Mouse (Mus musculus): Measurements from ENCODE around the gene Cacna1a. TPM values are rescaled to one million over a fixed set of nuclear protein-coding genes. Genes with fewer than 3 reads are reported as not detected.
"Not testable (repeated sequence)": the region's sequence is repeated elsewhere in the genome, so short reads cannot be mapped to it uniquely, and the experiment has no call there.

Cacna1a gene
- polyA plus RNA-seq, 1 experiment from 2014 or later = 3.2 TPM

DNA sequence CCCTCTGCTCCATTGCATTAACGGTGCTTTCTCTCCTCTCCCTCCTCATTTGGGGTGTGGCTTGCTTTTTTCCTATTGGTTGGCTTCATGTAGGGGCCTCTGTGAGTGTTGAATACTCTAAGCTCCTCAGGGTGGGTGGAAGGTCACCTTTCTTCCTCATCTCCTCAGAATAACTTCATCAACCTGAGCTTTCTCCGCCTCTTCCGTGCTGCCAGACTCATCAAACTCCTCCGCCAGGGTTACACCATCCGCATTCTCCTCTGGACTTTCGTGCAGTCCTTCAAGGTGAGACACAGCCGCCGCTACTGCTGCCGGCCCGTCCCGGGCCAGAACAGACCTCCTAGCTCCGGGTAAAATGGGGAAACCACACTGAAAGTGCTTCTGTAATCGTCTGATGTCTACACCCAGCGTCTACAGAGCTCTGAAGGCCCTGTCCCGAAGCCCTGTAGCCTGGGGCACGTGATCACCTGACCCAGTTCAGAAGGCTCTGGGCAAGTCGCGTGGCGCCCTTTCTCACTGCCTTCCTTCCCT, 213.0 kb downstream of the Cacna1a start:
- H3K4me3 ChIP-seq (ENCODE audit: low read depth, low read length) = peak overlapping the region; percentile 27
- peak; percentile 52 for DNase-seq (ENCODE audit: low spot score)
- no peaks in the 10 kb centered on the region; the same call in 1 of the 2 replicates for H3K27me3 ChIP-seq (replicated peaks; ENCODE audit: control insufficient read depth, insufficient read depth, low read length)
- H3K9ac ChIP-seq (ENCODE audit: low read length) = peak overlapping the region; percentile 65; the same call in 1 of the 2 replicates
- H3K4me2 ChIP-seq (ENCODE audit: low read length) = peak overlapping the region; percentile 58
- ATAC-seq = peak; percentile 45
- H3K36me3 ChIP-seq (ENCODE audit: control insufficient read depth, insufficient read depth, low read length) = peaks cover 3% of the 10 kb centered on the region; the same call in 1 of the 2 replicates
- no peak overlapping the region for H3K27ac ChIP-seq (ENCODE audit: low read depth, low read length)
- 7% methylated on average over 19 of the region's 19 CpGs for WGBS
- H3K4me1 ChIP-seq (ENCODE audit: control insufficient read depth, insufficient read depth, low read length) = peaks cover 17% of the 10 kb centered on the region
- no peaks in the 10 kb centered on the region for H3K9me3 ChIP-seq (replicated peaks; ENCODE audit: control insufficient read depth, low read length)

DNA sequence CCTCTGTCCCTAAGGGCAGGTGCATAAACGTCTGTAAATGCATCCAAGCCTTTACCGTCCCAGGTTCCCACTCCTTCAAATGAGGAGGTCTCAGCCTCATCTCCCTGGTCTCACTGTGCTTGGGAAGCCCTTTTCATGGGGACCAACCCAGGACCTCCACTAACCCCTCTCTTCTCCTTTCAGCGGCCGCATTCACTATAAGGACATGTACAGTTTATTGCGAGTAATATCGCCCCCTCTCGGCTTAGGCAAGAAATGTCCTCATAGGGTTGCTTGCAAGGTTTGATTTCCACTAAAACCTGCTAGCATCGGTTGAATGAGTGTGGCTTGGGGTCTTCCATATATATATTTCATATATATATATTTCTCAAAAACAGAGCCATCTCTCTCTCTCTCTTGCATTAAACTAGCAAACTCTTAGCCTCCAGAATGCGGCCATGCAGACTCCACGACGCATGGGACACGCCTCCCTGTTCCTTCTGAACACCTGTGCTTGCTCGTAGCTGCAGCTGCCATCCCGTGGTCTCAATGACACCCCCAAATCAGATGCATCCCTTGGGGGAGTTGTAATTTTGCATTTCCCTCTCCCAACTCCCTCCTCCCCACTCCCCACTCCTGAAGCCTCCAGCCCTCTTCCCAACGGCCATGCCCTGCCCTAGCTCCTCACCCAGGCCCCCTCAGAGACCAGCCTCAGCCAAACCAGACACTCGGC, 226.4 kb downstream of the Cacna1a start:
- peak; percentile 65 for DNase-seq (ENCODE audit: low spot score)
- H3K4me3 ChIP-seq (ENCODE audit: low read depth, low read length) = no peak overlapping the region
- peaks cover 2% of the 10 kb centered on the region for H3K4me1 ChIP-seq (ENCODE audit: control insufficient read depth, insufficient read depth, low read length)
- no peaks in the 10 kb centered on the region for H3K27me3 ChIP-seq (replicated peaks; ENCODE audit: control insufficient read depth, insufficient read depth, low read length)
- H3K36me3 ChIP-seq (ENCODE audit: control insufficient read depth, insufficient read depth, low read length) = 0 out of 2 replicates have a peak, but pooled peaks cover 4% of the 10 kb centered on the region
- no peak overlapping the region for H3K4me2 ChIP-seq (ENCODE audit: low read length)
- no peak overlapping the region for H3K27ac ChIP-seq (ENCODE audit: low read depth, low read length)
- no peak for ATAC-seq
- H3K9me3 ChIP-seq (replicated peaks; ENCODE audit: control insufficient read depth, low read length) = no peaks in the 10 kb centered on the region
- no peak overlapping the region for H3K9ac ChIP-seq (ENCODE audit: low read length)
- WGBS = 36% methylated on average over 16 of the region's 16 CpGs

DNA sequence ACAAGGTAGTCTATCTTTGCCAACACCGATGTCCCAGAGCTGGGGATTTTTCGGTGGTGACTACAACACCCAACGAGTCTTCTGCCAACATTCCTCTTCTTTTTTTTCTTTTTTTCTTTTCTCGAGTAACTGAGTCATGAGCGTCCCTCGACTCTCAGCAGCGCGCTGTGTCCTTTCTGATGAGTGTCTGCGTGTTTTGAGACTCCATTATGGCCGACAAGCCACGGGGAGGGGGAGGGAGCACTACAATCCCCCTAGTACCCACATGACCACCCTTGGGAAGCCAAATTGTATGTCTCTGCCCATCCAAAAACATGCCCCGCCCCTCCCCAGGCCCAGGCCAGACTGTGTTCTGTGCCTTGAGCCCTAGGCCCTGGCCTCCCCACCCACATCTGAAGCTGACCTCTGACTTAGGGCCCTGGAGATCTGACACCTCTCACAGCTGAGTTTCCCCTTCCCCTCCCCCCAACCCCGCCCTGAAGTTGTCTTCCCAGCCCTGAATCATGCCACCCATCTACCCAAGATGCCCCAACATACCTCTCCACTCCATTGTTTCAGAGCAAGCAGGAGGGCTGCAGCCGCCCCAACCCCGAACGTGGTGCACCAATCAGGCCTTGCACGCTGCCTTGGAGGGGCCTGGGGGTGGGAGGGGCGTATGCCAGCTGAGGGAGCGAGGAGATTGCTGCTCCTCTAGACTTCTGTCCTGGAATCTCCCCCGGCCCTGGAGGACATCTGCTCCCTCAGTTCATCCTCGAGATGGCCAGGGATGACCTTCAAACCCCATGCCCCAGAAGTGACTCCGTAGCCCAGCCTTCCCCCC, 227.6 kb downstream of the Cacna1a start:
- DNase-seq (ENCODE audit: low spot score) (no peak), ATAC-seq (no peak)
- H3K27me3 ChIP-seq (replicated peaks; ENCODE audit: control insufficient read depth, insufficient read depth, low read length) = no peaks in the 10 kb centered on the region
- 0 out of 2 replicates have a peak, but pooled peaks cover 4% of the 10 kb centered on the region for H3K36me3 ChIP-seq (ENCODE audit: control insufficient read depth, insufficient read depth, low read length)
- H3K4me2 ChIP-seq (ENCODE audit: low read length) = no peak overlapping the region
- no peak overlapping the region for H3K4me3 ChIP-seq (ENCODE audit: low read depth, low read length)
- 26% methylated on average over 22 of the region's 22 CpGs for WGBS
- 0 out of 2 replicates have a peak overlapping the region, but pooled peaks have one; percentile 8 for H3K9ac ChIP-seq (ENCODE audit: low read length)
- peaks cover 2% of the 10 kb centered on the region for H3K4me1 ChIP-seq (ENCODE audit: control insufficient read depth, insufficient read depth, low read length)
- H3K9me3 ChIP-seq (replicated peaks; ENCODE audit: control insufficient read depth, low read length) = no peaks in the 10 kb centered on the region
- no peak overlapping the region; the same call in 1 of the 2 replicates for H3K27ac ChIP-seq (ENCODE audit: low read depth, low read length)

DNA sequence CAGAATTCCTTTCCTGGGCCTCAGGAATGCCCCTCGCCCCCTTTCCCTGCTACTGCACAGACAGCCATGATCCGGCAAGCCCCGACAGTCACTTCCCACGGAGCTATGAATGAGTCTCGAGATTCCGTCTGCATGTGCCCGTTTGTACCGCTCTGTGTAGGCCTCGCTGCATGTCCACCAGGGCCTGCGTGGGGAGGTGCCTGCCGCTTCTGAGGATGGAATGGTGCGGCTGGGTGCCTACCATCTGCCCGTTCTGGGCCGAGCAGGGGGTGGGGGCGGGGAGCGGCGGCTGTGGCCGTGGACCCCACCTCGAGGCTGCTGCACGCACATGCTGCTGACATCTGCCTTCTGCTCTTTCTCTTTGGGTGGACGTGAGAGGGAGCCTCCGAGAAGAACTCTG, 228.8 kb downstream of the Cacna1a start:
- Histone ChIP-seq H3K27me3 (replicated peaks; ENCODE audit: control insufficient read depth, insufficient read depth, low read length) (no peaks in the 10 kb centered on the region), H3K9ac (ENCODE audit: low read length) (no peak overlapping the region), H3K4me1 (ENCODE audit: control insufficient read depth, insufficient read depth, low read length) (peaks cover 2% of the 10 kb centered on the region), H3K36me3 (ENCODE audit: control insufficient read depth, insufficient read depth, low read length) (0 out of 2 replicates have a peak, but pooled peaks cover 2% of the 10 kb centered on the region), H3K9me3 (replicated peaks; ENCODE audit: control insufficient read depth, low read length) (no peaks in the 10 kb centered on the region), H3K4me3 (ENCODE audit: low read depth, low read length) (no peak overlapping the region), H3K27ac (ENCODE audit: low read depth, low read length) (no peak overlapping the region), H3K4me2 (ENCODE audit: low read length) (no peak overlapping the region)
- no peak for DNase-seq (ENCODE audit: low spot score)
- no peak for ATAC-seq
- WGBS = 49% methylated on average over 22 of the region's 22 CpGs

DNA sequence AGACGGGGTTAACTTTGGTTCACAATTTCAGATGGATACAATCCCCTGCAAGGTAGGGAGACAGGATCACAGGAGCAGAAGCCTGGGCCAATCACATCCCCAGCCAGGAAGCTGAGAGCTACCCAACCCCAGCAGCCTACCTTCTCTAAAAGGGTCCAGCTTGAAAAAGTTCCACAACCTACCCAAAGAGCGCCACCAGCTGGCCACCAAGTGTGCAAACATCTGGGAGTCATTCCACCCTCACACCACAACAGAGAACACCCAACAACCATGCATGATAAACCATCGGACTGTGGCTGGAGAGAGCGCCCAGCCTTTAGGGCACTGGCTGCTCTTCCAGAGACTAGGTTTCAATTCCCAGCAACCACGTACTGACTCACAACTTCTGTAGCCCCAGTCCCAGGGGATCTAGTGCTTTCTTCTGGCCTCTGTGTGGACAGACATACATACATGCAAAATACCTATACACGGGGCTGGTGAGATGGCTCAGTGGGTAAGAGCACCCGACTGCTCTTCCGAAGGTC, 232.9 kb downstream of the Cacna1a start:
- ATAC-seq = no peak
- Histone ChIP-seq H3K9me3 (replicated peaks; ENCODE audit: control insufficient read depth, low read length) (no peaks in the 10 kb centered on the region), H3K9ac (ENCODE audit: low read length) (no peak overlapping the region), H3K27me3 (replicated peaks; ENCODE audit: control insufficient read depth, insufficient read depth, low read length) (no peaks in the 10 kb centered on the region), H3K4me3 (ENCODE audit: low read depth, low read length) (no peak overlapping the region), H3K27ac (ENCODE audit: low read depth, low read length) (no peak overlapping the region), H3K36me3 (ENCODE audit: control insufficient read depth, insufficient read depth, low read length) (no peaks in the 10 kb centered on the region), H3K4me1 (ENCODE audit: control insufficient read depth, insufficient read depth, low read length) (no peaks in the 10 kb centered on the region; the same call in 1 of the 2 replicates), H3K4me2 (ENCODE audit: low read length) (no peak overlapping the region)
- no peak for DNase-seq (ENCODE audit: low spot score)
- WGBS = 78% methylated on average over 8 of the region's 8 CpGs

DNA sequence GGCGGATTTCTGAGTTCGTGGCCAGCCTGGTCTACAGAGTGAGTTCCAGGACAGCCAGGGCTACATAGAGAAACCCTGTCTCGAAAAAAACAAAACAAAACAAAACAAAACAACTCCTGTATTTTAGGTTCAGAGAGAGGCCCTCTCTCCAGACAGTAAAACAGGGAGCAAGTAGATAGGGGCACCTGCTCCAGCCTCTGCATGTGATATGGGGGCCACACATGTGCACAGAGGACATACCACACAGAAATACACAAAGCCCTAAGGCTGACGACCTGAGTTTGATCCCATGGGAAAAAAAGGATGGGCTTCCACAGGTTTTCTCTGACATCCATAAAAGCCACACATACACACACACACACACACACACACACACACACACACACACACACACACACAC, 235.2 kb downstream of the Cacna1a start:
- DNase-seq (ENCODE audit: low spot score); H3K36me3 ChIP-seq (ENCODE audit: control insufficient read depth, insufficient read depth, low read length); H3K27me3 ChIP-seq (replicated peaks; ENCODE audit: control insufficient read depth, insufficient read depth, low read length); H3K4me3 ChIP-seq (ENCODE audit: low read depth, low read length); H3K4me2 ChIP-seq (ENCODE audit: low read length); H3K4me1 ChIP-seq (ENCODE audit: control insufficient read depth, insufficient read depth, low read length); H3K9me3 ChIP-seq (replicated peaks; ENCODE audit: control insufficient read depth, low read length); H3K27ac ChIP-seq (ENCODE audit: low read depth, low read length); H3K9ac ChIP-seq (ENCODE audit: low read length); ATAC-seq: not testable (repeated sequence)
- 85% methylated on average over 4 of the region's 4 CpGs for WGBS

DNA sequence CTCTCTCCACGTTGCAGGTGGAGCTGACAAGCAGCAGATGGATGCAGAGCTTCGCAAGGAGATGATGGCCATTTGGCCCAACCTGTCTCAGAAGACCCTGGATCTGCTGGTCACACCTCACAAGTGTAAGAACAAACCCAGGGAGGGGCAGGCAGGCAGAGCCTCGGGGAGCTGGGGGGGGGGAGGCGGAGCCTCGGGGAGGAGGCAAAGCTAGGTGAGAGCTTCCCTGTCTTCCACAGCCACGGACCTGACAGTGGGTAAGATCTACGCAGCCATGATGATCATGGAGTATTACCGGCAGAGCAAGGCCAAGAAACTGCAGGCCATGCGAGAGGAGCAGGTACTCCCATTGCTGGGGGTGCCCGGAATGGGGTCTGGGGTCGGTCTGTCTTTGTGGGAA, 241.3 kb downstream of the Cacna1a start:
- Histone ChIP-seq H3K4me2 (ENCODE audit: low read length) (no peak overlapping the region), H3K9me3 (replicated peaks; ENCODE audit: control insufficient read depth, low read length) (no peaks in the 10 kb centered on the region), H3K36me3 (ENCODE audit: control insufficient read depth, insufficient read depth, low read length) (no peaks in the 10 kb centered on the region), H3K4me1 (ENCODE audit: control insufficient read depth, insufficient read depth, low read length) (no peaks in the 10 kb centered on the region), H3K27ac (ENCODE audit: low read depth, low read length) (no peak overlapping the region), H3K27me3 (replicated peaks; ENCODE audit: control insufficient read depth, insufficient read depth, low read length) (no peaks in the 10 kb centered on the region), H3K4me3 (ENCODE audit: low read depth, low read length) (no peak overlapping the region), H3K9ac (ENCODE audit: low read length) (no peak overlapping the region)
- WGBS = 83% methylated on average over 11 of the region's 11 CpGs
- no peak for ATAC-seq
- no peak for DNase-seq (ENCODE audit: low spot score)

DNA sequence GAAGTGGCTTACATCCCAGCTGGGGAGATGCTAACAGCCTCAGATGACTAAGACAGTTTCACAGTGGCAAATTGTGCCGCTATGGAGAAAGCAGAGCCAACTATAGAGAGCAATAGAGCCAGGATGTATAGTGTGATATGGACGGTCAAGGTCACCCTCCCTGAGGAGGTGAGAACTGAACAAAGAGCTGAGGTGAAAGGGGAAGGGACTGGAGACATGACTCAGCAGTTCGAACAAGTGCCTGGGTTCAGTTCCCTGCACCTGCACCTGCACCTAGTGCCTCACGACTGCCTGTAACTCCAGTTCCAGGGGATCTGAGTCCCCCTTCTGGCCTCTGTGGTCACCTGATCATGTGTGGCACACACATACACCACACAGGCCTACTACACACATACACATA, 241.9 kb downstream of the Cacna1a start:
- no peak overlapping the region for H3K4me2 ChIP-seq (ENCODE audit: low read length)
- DNase-seq (ENCODE audit: low spot score) (no peak), ATAC-seq (no peak)
- H3K4me3 ChIP-seq (ENCODE audit: low read depth, low read length) = no peak overlapping the region
- WGBS = 75% methylated on average over 4 of the region's 4 CpGs
- no peaks in the 10 kb centered on the region for H3K27me3 ChIP-seq (replicated peaks; ENCODE audit: control insufficient read depth, insufficient read depth, low read length)
- H3K9me3 ChIP-seq (replicated peaks; ENCODE audit: control insufficient read depth, low read length) = no peaks in the 10 kb centered on the region
- H3K27ac ChIP-seq (ENCODE audit: low read depth, low read length) = no peak overlapping the region
- no peak overlapping the region for H3K9ac ChIP-seq (ENCODE audit: low read length)
- no peaks in the 10 kb centered on the region for H3K36me3 ChIP-seq (ENCODE audit: control insufficient read depth, insufficient read depth, low read length)
- H3K4me1 ChIP-seq (ENCODE audit: control insufficient read depth, insufficient read depth, low read length) = 0 out of 2 replicates have a peak, but pooled peaks cover 5% of the 10 kb centered on the region
